Mouse (Mus musculus) liver, embryonic 16.5 days (tissue): ENCODE measurements around the gene Fkbpl. TPM values are rescaled to one million over a fixed set of nuclear protein-coding genes. Genes with fewer than 3 reads are reported as not detected.
A peak's percentile ranks its signal among the peaks of the same experiment; 100 is the strongest.

ENCODE experiments used
- ATAC-seq: fragments of 200-750 bp; cut with Nextera tagmentation; 2 replicates; pipeline ENCODE4 v1.8.0; 2017; ENCODE audit warnings: low read depth, mild to moderate bottlenecking, moderate number of reproducible peaks, moderate library complexity
- H3K27ac ChIP-seq: fragments of 300-500 bp; sonication (generic); 2 replicates; pipeline ENCODE4 v1.5.1; 2014; ENCODE audit warnings: mild to moderate bottlenecking, low read length
- H3K27me3 ChIP-seq: fragments of 300-500 bp; sonication (generic); 2 replicates; pipeline ENCODE4 v1.6.1; 2014; ENCODE audit warnings: low read depth, low read length, mixed read lengths; ENCODE audit not compliant: control insufficient read depth, insufficient read depth
- H3K36me3 ChIP-seq: fragments of 300-500 bp; sonication (generic); 2 replicates; pipeline ENCODE4 v1.6.1; 2014; ENCODE audit warnings: mild to moderate bottlenecking; ENCODE audit not compliant: control insufficient read depth, insufficient read depth
- H3K4me1 ChIP-seq: fragments of 300-500 bp; sonication (generic); 2 replicates; pipeline ENCODE4 v1.6.1; 2014; ENCODE audit warnings: low read depth, low read length, mixed read lengths; ENCODE audit not compliant: control insufficient read depth
- H3K4me2 ChIP-seq: fragments of 300-500 bp; sonication (generic); 2 replicates; pipeline ENCODE4 v1.6.1; 2014; ENCODE audit warnings: low read depth, low read length, mixed read lengths
- H3K4me3 ChIP-seq: fragments of 300-500 bp; sonication (generic); 2 replicates; pipeline ENCODE4 v1.5.1; 2014; ENCODE audit warnings: low read depth, mild to moderate bottlenecking, low read length
- H3K9ac ChIP-seq: fragments of 300-500 bp; sonication (generic); 2 replicates; pipeline ENCODE4 v1.6.1; 2014; ENCODE audit warnings: low read depth, low read length
- H3K9me3 ChIP-seq: fragments of 300-500 bp; sonication (generic); replicated peaks from 2 replicates; pipeline ENCODE4 v1.6.1; 2016; ENCODE audit warnings: low read length; ENCODE audit not compliant: control insufficient read depth
- WGBS: fragments of 180-500 bp; shearing (Covaris S2); extraction: QIAGEN DNeasy Blood & Tissue Kit; methylation state at CpG from one replicate; pipeline ENCODE4 v1.1.7; 2014; ENCODE audit not compliant: insufficient replicate concordance; 5-methylcytosine and 5-hydroxymethylcytosine counted together
- polyA plus RNA-seq: library from polyadenylated mRNA; unstranded; fragments of >200 nt; fragmentation: Nextera tagmentation; extraction: Ambion mirVana; gene quantifications from 2 replicates; pipeline ENCODE4 v1.2.1, GENCODE M21; 2015

The Fkbpl gene
- polyA plus RNA-seq, 1 experiment from 2014 or later: 3.7 TPM

DNA sequence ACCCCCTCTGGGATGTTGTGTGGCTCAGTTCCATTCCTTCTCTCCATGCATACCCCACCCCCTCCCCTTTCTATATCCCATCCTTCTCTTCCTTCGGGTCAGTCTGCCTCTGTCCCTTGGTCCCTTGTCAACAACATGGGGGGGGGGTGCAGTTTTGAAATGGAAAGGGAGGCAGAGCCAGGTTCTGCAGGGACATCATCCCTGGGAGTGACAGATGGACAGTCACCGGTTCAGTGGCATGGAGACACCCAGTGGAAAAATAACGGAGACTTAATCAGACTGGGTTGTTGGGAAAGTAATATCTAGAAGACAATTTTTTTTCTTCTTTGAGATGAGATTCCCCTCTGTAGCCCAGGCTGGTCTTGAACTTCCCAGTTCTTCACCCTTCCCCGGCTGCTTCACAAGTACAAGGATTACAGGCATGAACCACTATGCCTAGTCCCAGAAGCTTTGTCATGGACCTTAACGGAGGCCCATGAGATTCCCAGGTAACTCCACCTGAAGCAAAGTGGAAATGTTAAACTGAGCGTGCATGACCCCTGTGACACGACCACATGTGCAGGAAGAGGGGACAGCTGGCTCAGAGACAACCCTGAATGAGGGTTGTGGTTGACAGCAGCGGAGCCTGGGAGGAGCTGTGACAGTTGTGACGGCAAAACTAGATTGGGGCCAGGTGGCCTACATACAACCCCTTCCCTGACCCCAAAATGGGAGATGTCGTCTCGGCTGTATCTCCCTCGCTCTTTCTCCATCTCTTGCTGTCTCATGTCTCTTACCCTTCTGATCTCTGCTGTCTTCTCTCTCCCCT, 14.6 kb upstream of the Fkbpl start:
- H3K36me3 ChIP-seq: no peaks in the 10 kb centered on the region
- no peak overlapping the region for H3K4me2 ChIP-seq
- H3K4me3 ChIP-seq: no peak overlapping the region
- peaks cover 31% of the 10 kb centered on the region for H3K4me1 ChIP-seq
- no peaks in the 10 kb centered on the region for H3K9me3 ChIP-seq
- no peak for ATAC-seq
- 13% methylated on average over 12 of the region's 12 CpGs for WGBS
- H3K27me3 ChIP-seq: peaks cover 50% of the 10 kb centered on the region
- no peak overlapping the region for H3K9ac ChIP-seq
- H3K27ac ChIP-seq: no peak overlapping the region

DNA sequence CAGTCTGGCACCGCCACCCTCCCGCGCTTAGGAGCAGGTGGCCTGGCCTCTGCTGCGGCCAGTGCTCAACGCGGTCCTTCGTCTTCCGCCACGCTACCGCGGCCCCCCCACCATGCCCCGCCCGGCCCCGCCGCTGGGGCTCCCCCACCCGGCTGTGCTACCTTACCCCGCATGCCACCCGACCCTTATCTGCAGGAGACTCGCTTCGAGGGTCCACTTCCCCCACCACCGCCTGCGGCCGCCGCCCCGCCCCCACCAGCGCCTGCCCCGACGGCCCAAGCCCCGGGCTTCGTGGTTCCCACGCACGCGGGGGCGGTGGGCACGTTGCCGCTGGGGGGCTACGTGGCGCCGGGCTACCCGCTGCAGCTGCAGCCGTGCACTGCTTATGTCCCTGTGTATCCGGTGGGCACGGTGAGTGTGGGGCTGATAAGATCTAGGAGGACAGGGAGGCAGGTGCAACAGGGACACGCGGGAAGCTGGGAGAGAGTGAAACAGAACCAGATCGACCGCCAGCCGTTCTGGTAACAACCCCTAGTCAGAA, 13.7 kb upstream of the Fkbpl start:
- H3K27ac ChIP-seq: no peak overlapping the region
- peak overlapping the region; percentile 46 for H3K4me2 ChIP-seq
- peak overlapping the region; percentile 12; the same call in 1 of the 2 replicates for H3K9ac ChIP-seq
- no peak for ATAC-seq
- no peaks in the 10 kb centered on the region for H3K36me3 ChIP-seq
- H3K4me3 ChIP-seq: peak overlapping the region; percentile 35
- H3K4me1 ChIP-seq: peaks cover 31% of the 10 kb centered on the region
- H3K27me3 ChIP-seq: peaks cover 51% of the 10 kb centered on the region
- no peaks in the 10 kb centered on the region for H3K9me3 ChIP-seq
- WGBS: 2% methylated on average over 45 of the region's 48 CpGs

DNA sequence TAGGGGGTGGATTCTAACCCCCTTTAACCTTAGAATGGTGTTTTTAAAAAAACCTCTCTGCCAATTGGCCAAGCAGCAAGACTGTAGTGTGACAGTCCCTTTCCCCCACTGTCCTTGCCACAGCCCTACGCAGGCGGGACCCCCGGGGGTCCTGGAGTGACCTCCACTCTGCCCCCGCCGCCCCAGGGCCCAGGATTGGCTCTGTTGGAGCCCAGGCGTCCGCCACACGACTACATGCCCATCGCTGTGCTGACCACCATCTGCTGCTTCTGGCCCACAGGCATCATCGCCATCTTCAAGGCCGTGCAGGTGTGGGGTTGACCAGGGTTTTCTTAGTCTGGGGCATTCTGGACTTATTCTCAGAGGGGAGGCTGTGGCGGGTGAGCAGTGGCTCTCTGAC, 12.9 kb upstream of the Fkbpl start:
- H3K4me1 ChIP-seq: peaks cover 24% of the 10 kb centered on the region
- peak overlapping the region; percentile 25 for H3K4me3 ChIP-seq
- no peaks in the 10 kb centered on the region for H3K9me3 ChIP-seq
- peaks cover 53% of the 10 kb centered on the region for H3K27me3 ChIP-seq
- 12% methylated on average over 12 of the region's 12 CpGs for WGBS
- peak overlapping the region; percentile 28 for H3K4me2 ChIP-seq
- H3K27ac ChIP-seq: no peak overlapping the region
- no peak for ATAC-seq
- no peaks in the 10 kb centered on the region for H3K36me3 ChIP-seq
- no peak overlapping the region for H3K9ac ChIP-seq

DNA sequence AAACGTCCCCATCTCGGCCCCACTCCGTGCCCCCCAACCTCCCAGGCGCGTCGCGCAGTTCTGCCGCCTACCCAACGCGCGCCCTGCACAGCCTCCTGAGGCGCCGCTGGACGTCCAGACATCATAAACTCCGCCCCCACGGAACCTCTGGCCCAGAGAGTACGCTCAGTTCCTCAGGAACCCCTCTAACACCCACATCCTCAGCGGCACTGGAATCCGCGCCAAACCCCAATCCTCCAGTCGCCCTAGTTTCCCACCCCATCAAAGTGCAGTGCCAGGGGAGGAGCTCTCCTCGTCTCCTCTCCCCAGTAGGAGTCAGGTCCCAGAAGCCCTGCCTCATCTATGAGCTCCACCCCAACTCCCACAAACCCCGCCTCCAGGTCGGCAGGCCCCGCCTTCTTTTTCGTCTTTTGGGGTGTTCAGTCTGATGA, 12.3 kb upstream of the Fkbpl start:
- H3K27ac ChIP-seq: no peak overlapping the region
- no peaks in the 10 kb centered on the region for H3K36me3 ChIP-seq
- no peaks in the 10 kb centered on the region for H3K9me3 ChIP-seq
- WGBS: under 1% methylated on average over 26 of the region's 26 CpGs
- H3K4me1 ChIP-seq: peaks cover 24% of the 10 kb centered on the region
- ATAC-seq: peak; percentile 36
- H3K4me3 ChIP-seq: peak overlapping the region; percentile 25
- H3K4me2 ChIP-seq: peak overlapping the region; percentile 28
- H3K9ac ChIP-seq: no peak overlapping the region
- peaks cover 53% of the 10 kb centered on the region for H3K27me3 ChIP-seq

DNA sequence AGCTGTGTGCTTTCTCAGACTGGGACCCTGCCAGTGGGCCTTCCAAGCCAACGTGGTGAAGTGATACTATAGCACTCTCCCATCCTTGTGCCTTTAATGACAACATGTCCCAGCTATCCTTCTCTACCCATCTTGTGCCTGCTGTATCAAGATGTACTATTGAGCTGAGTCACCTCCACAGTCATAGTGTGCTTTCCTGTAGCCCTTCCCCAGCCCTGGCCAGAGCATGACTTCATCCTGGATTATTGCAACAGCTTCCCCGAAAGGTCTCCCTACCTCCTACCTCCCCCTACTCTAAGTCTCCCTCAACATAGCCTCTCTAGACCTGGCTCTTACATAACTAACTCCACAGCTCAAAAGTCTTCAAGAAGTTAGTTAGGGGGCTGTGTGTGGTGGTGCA, 8.9 kb upstream of the Fkbpl start:
- no peak overlapping the region for H3K27ac ChIP-seq
- no peak for ATAC-seq
- peaks cover 9% of the 10 kb centered on the region for H3K4me1 ChIP-seq
- peaks cover 22% of the 10 kb centered on the region for H3K27me3 ChIP-seq
- H3K4me2 ChIP-seq: no peak overlapping the region
- H3K36me3 ChIP-seq: no peaks in the 10 kb centered on the region
- H3K4me3 ChIP-seq: no peak overlapping the region
- H3K9ac ChIP-seq: no peak overlapping the region
- WGBS: 42% methylated on average over 2 of the region's 2 CpGs
- H3K9me3 ChIP-seq: no peaks in the 10 kb centered on the region

DNA sequence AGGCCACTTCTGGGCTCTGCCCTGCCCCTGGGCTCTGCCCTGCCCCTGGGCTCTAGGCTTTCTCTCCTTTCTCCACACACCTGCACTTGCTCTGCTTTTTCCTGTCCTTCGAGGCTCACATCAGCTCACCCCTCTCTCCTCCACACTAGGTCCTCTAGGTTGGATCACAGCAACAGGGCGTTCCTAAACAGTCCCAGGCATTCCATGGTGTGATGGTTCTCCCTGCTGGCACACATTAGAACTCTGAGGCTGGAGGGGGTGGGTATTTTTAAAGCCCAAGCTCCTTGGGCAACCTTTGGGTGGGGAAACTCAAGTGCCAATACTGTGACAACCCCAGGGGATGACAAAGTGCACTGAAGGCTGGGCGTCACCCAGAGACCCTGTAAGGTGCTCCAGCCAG, 7.1 kb upstream of the Fkbpl start:
- H3K4me3 ChIP-seq: no peak overlapping the region
- H3K4me2 ChIP-seq: no peak overlapping the region
- no peak overlapping the region for H3K9ac ChIP-seq
- ATAC-seq: no peak
- 39% methylated on average over 3 of the region's 3 CpGs for WGBS
- H3K27me3 ChIP-seq: peaks cover 4% of the 10 kb centered on the region; the same call in 1 of the 2 replicates
- H3K36me3 ChIP-seq: no peaks in the 10 kb centered on the region
- no peaks in the 10 kb centered on the region for H3K4me1 ChIP-seq
- no peaks in the 10 kb centered on the region for H3K9me3 ChIP-seq
- no peak overlapping the region for H3K27ac ChIP-seq

DNA sequence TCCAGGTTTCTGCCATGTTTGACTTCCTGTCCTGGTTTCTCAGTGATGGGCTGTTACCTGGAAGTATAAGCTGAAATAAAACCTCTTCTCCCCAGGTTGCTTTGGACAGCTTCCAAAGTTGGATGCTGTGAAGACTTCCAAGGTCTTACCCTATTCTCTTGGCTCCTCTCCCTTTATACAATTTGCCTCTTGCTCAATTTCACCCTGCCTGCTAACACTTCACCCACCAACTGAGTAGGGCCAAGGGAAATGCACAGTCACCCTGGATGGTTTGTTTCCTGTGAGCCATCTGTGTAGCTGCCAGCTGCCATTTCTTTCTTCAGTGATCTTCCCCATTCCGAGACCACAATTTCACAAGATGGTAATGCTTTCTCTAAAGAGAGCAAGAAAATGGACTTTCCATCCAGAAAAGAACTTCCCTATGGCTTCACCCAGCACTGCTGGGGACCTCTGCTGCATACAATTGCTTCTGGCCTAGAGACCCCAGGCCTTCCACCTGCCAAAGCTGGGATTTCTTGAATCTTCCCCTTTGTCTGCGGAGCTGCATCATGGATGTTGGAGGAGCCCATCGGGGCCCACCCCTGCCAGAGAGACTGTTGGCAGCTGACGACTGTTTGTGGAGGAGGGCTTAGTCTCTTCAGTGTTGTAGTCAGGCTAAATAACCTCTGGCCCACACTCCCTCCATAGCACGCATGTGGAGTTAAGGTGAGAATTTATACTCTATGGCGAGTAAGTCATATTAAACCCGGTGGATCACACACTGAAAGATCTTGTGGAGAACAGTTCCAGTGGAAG, 4.9 kb upstream of the Fkbpl start:
- ATAC-seq: no peak
- H3K27ac ChIP-seq: peak overlapping the region; percentile 10; the same call in 1 of the 2 replicates

DNA sequence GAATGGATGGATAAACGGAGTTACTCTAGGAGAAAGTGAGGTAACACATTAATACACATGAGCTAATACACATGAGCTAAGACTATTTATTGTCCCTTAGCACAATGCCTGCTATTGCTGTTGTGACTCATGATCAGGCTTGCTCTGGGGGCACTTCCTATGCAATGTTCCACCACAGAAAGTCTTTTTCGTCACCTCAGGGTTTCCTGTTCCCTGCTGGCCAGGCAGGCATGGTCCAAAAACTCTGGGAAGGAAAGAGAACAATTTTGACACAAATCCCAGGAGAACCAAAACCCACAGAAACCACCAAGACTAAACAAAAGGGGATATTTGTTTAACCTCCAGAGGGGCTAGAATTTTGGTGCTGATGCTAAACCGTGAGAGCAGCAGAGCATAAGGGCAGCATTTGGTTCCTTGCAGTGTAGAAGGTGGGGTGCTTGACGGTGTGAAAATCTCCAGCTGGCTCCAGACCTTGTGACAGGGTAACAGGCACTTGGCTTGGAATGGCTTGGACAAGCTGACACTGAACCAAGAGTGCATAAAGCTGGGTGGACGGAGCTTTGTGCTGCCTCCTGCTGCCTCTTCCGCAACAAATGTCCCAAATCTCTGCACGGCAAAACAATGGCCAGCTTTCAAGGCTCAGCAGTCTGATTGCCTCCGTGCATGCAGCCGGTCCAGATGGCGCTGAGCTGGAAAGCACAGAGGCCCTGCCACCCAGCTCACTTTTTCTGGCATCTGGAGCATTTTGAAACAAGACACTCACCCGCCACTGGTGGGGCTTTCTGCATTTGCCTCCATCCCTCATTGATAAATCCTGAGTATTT, 3.6 kb upstream of the Fkbpl start:
- Histone ChIP-seq H3K4me1 (peaks cover 17% of the 10 kb centered on the region), H3K4me3 (no peak overlapping the region), H3K36me3 (no peaks in the 10 kb centered on the region), H3K9ac (no peak overlapping the region), H3K27ac (no peak overlapping the region), H3K9me3 (no peaks in the 10 kb centered on the region), H3K27me3 (peaks cover under 1% of the 10 kb centered on the region; the same call in 1 of the 2 replicates), H3K4me2 (no peak overlapping the region)
- 29% methylated on average over 11 of the region's 11 CpGs for WGBS
- no peak for ATAC-seq

More for the DNA sequence above, 4.9 kb upstream of the Fkbpl start:
- H3K4me2 ChIP-seq: no peak overlapping the region
- H3K4me3 ChIP-seq: no peak overlapping the region
- 58% methylated on average over 7 of the region's 7 CpGs for WGBS
- H3K36me3 ChIP-seq: no peaks in the 10 kb centered on the region
- no peaks in the 10 kb centered on the region for H3K9me3 ChIP-seq
- no peak overlapping the region for H3K9ac ChIP-seq
- peaks cover 3% of the 10 kb centered on the region; the same call in 1 of the 2 replicates for H3K27me3 ChIP-seq
- peaks cover 7% of the 10 kb centered on the region for H3K4me1 ChIP-seq
